Mouse (Mus musculus): Measurements from ENCODE around the gene P4ha2. TPM values are rescaled to one million over a fixed set of nuclear protein-coding genes. Genes with fewer than 3 reads are reported as not detected.

The P4ha2 gene
- total RNA-seq, 2 experiments from 2014 or later = 27.2 to 46.2 TPM

- Histone ChIP-seq H3K27ac (peak overlapping the region; percentile 91), H3K4me3 (peak overlapping the region; percentile 95)
- TF ChIP-seq CTCF (IDR thresholded peaks at IDR 0.05) = no peak
- peak; percentile 90 for DNase-seq
- intact Hi-C loops (cut with DNase I) = no loop called here
These were observed 1.0 kb downstream of the P4ha2 start for GRCm38 (mm10) chr11:54100692-54101591.

GRCm38 (mm10) chr11:54101701-54102100 is 1.8 kb downstream of the P4ha2 start:
- no peak for TF ChIP-seq CTCF (IDR thresholded peaks at IDR 0.05)
- Histone ChIP-seq H3K4me3 (peak overlapping the region; percentile 95), H3K27ac (peak overlapping the region; percentile 91)
- DNase-seq = no peak
- intact Hi-C loops (cut with DNase I) = no loop called here

GRCm38 (mm10) chr11:54102706-54103449 is 3.0 kb downstream of the P4ha2 start:
- peak; percentile 26 for DNase-seq
- peak overlapping the region; percentile 95 for H3K4me3 ChIP-seq
- peak overlapping the region; percentile 20; the same call in 1 of the 2 replicates for H3K27ac ChIP-seq
- intact Hi-C loops (cut with DNase I) = no loop called here
- no peak for TF ChIP-seq CTCF (IDR thresholded peaks at IDR 0.05)

- no peak for DNase-seq
- TF ChIP-seq CTCF (IDR thresholded peaks at IDR 0.05) = no peak
- H3K27ac ChIP-seq = no peak overlapping the region
- intact Hi-C loops (cut with DNase I) = no loop called here
- H3K4me3 ChIP-seq = no peak overlapping the region
These were observed 5.1 kb downstream of the P4ha2 start for GRCm38 (mm10) chr11:54105011-54105410.

- DNase-seq = peak; percentile 54
- Histone ChIP-seq H3K4me3 (peak overlapping the region; percentile 6; the same call in 1 of the 2 replicates), H3K27ac (peak overlapping the region; percentile 73)
- intact Hi-C loops (cut with DNase I) = no loop called here
- TF ChIP-seq CTCF (IDR thresholded peaks at IDR 0.05) = no peak
These were observed 6.8 kb downstream of the P4ha2 start for GRCm38 (mm10) chr11:54106676-54107075.

GRCm38 (mm10) chr11:54107239-54107638 is 7.3 kb downstream of the P4ha2 start:
- peak overlapping the region; percentile 73 for H3K27ac ChIP-seq
- intact Hi-C loops (cut with DNase I) = no loop called here
- peak; percentile 64 for DNase-seq
- H3K4me3 ChIP-seq = no peak overlapping the region; the same call in 1 of the 2 replicates
- no peak for TF ChIP-seq CTCF (IDR thresholded peaks at IDR 0.05)

GRCm38 (mm10) chr11:54108131-54108530 is 8.2 kb downstream of the P4ha2 start:
- Histone ChIP-seq H3K27ac (peak overlapping the region; percentile 77), H3K4me3 (no peak overlapping the region)
- intact Hi-C loops (cut with DNase I) = no loop called here
- no peak for TF ChIP-seq CTCF (IDR thresholded peaks at IDR 0.05)
- no peak for DNase-seq

- Histone ChIP-seq H3K27ac (peak overlapping the region; percentile 77), H3K4me3 (no peak overlapping the region)
- intact Hi-C loops (cut with DNase I) = no loop called here
- TF ChIP-seq CTCF (IDR thresholded peaks at IDR 0.05) = no peak
- peak; percentile 60 for DNase-seq
These were observed 9.0 kb downstream of the P4ha2 start for GRCm38 (mm10) chr11:54108894-54109293.

GRCm38 (mm10) chr11:54111291-54111690 is 11.4 kb downstream of the P4ha2 start:
- TF ChIP-seq CTCF (IDR thresholded peaks at IDR 0.05) = no peak
- intact Hi-C loops (cut with DNase I) = loop anchor here (10.0 kb wide), 2 partner anchors 324 to 414 kb away; partner anchors contain the start of genes Fnip1 and Rapgef6
- Histone ChIP-seq H3K27ac (0 out of 2 replicates have a peak overlapping the region, but pooled peaks have one; percentile 10), H3K4me3 (no peak overlapping the region)
- peak; percentile 15 for DNase-seq

- H3K4me3 ChIP-seq = peak overlapping the region; percentile 61
- DNase-seq = peak; percentile 80
- intact Hi-C loops (cut with DNase I) = loop anchor here (10.0 kb wide), 2 partner anchors 323 to 413 kb away; partner anchors contain the start of genes Fnip1 and Rapgef6
These were observed 12.3 kb downstream of the P4ha2 start for GRCm38 (mm10) chr11:54111976-54112741.

GRCm38 (mm10) chr11:54112920-54113319 is 13.0 kb downstream of the P4ha2 start:
- TF ChIP-seq CTCF (IDR thresholded peaks at IDR 0.05) = no peak
- Histone ChIP-seq H3K4me3 (peak overlapping the region; percentile 61), H3K27ac (peak overlapping the region; percentile 91)
- DNase-seq = peak; percentile 98
- intact Hi-C loops (cut with DNase I) = loop anchor here (10.0 kb wide), 2 partner anchors 322 to 412 kb away; partner anchors contain the start of genes Fnip1 and Rapgef6

More at GRCm38 (mm10) chr11:54111976-54112741, 12.3 kb downstream of the P4ha2 start:
- peak overlapping the region; percentile 91 for H3K27ac ChIP-seq
- no peak for TF ChIP-seq CTCF (IDR thresholded peaks at IDR 0.05)

GRCm38 (mm10) chr11:54113352-54113751 is 13.5 kb downstream of the P4ha2 start:
- TF ChIP-seq CTCF (IDR thresholded peaks at IDR 0.05) = no peak
- peak overlapping the region; percentile 61 for H3K4me3 ChIP-seq
- H3K27ac ChIP-seq = peak overlapping the region; percentile 91
- peak; percentile 58 for DNase-seq
- intact Hi-C loops (cut with DNase I) = loop anchor here (10.0 kb wide), 2 partner anchors 321 to 411 kb away; partner anchors contain the start of genes Fnip1 and Rapgef6
